Mouse (Mus musculus) embryonic facial prominence, embryonic 15.5 days (tissue): ENCODE measurements around the gene Aldh6a1. TPM values are rescaled to one million over a fixed set of nuclear protein-coding genes. Genes with fewer than 3 reads are reported as not detected.

Experiments
- ATAC-seq: fragments of 200-750 bp; cut with Nextera tagmentation; 2 replicates; pipeline ENCODE4 v1.8.0; 2017; ENCODE audit warnings: low read depth, moderate TSS enrichment; ENCODE audit not compliant: insufficient number of reproducible peaks, low FRiP score, low TSS enrichment
- H3K27ac ChIP-seq: fragments of 300-500 bp; sonication (generic); replicated peaks from 2 replicates; pipeline ENCODE4 v1.5.1; 2015; ENCODE audit warnings: mild to moderate bottlenecking, inconsistent platforms
- H3K27me3 ChIP-seq: fragments of 300-500 bp; sonication (generic); 2 replicates; pipeline ENCODE4 v1.6.1; 2015; ENCODE audit warnings: inconsistent platforms
- H3K36me3 ChIP-seq: fragments of 300-500 bp; sonication (generic); 2 replicates; pipeline ENCODE4 v1.6.1; 2015; ENCODE audit warnings: mild to moderate bottlenecking, inconsistent platforms
- H3K4me1 ChIP-seq: fragments of 300-500 bp; sonication (generic); 2 replicates; pipeline ENCODE4 v1.6.1; 2015; ENCODE audit warnings: inconsistent platforms
- H3K4me2 ChIP-seq: fragments of 300-500 bp; sonication (generic); replicated peaks from 2 replicates; pipeline ENCODE4 v1.6.1; 2015; ENCODE audit warnings: mild to moderate bottlenecking, inconsistent platforms
- H3K4me3 ChIP-seq: fragments of 300-500 bp; sonication (generic); replicated peaks from 2 replicates; pipeline ENCODE4 v1.5.1; 2015; ENCODE audit warnings: mild to moderate bottlenecking, inconsistent platforms
- H3K9ac ChIP-seq: fragments of 300-500 bp; sonication (generic); 2 replicates; pipeline ENCODE4 v1.6.1; 2015; ENCODE audit warnings: inconsistent platforms
- H3K9me3 ChIP-seq: fragments of 300-500 bp; sonication (generic); replicated peaks from 2 replicates; pipeline ENCODE4 v1.6.1; 2016; ENCODE audit warnings: inconsistent platforms
- WGBS: fragments of 180-500 bp; shearing (Covaris S2); methylation state at CpG from one replicate; pipeline ENCODE4 v1.1.7; 2015; 5-methylcytosine and 5-hydroxymethylcytosine counted together
- polyA plus RNA-seq: library from polyadenylated mRNA; unstranded; fragments of >200 nt; fragmentation: Nextera tagmentation; extraction: Ambion mirVana; gene quantifications from 2 replicates; pipeline ENCODE4 v1.2.1, GENCODE M21; 2015

Gene Aldh6a1
- polyA plus RNA-seq, 1 experiment from 2014 or later = 36.1 TPM

DNA sequence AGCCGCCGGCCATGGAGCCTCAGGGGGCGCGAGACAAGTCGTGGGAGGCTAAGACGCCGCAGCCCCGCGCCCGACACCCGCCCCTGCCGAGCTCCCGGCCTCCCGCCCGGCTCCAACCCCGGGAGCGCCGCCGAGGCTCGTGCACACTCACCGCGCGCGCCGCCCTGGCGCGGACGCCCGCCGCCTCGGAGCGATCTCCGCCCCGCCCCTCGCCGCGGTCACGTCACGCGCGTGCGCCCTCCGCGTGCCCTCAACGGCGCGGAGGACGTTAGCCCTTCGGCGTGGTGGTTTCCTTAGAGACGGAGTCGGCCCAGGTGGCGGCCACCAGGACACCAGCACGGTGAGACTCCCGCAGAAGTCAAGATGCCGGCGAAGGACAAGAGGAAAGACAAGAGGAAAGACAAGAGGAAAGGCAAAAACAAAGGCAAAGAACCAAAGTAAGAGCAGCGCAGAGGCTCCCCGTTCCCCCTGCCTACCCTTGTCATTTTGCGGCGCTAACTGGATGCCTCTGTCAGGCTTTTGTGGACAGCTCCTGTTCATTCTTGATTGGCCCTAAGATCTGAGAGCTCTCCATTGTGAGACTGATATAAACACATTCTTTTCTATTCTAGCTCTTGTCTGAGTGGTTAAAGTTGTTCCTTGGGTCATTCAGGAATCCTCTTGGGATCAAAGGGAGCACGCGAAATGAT lies 41.8 kb downstream of the Aldh6a1 start, which contains the start of the genes Entpd5 and Bbof1:
Gene Entpd5, minus strand, starts transcription at position 211 of the 689 bp plus-strand sequence.
Gene Bbof1, plus strand, starts transcription at position 253 of the 689 bp plus-strand sequence.
- Histone ChIP-seq H3K4me2 (peak within 1 kb of the TSS; percentile 92), H3K27me3 (no peaks in the 10 kb centered on the region), H3K27ac (peak within 1 kb of the TSS; percentile 83), H3K4me1 (peaks cover 11% of the 10 kb centered on the region), H3K4me3 (peak within 1 kb of the TSS; percentile 78), H3K9me3 (no peaks in the 10 kb centered on the region), H3K36me3 (no peaks in the 10 kb centered on the region), H3K9ac (peak within 1 kb of the TSS; percentile 71)
- WGBS = 1% methylated on average over 53 of the region's 63 CpGs
- peak; percentile 93 for ATAC-seq

DNA sequence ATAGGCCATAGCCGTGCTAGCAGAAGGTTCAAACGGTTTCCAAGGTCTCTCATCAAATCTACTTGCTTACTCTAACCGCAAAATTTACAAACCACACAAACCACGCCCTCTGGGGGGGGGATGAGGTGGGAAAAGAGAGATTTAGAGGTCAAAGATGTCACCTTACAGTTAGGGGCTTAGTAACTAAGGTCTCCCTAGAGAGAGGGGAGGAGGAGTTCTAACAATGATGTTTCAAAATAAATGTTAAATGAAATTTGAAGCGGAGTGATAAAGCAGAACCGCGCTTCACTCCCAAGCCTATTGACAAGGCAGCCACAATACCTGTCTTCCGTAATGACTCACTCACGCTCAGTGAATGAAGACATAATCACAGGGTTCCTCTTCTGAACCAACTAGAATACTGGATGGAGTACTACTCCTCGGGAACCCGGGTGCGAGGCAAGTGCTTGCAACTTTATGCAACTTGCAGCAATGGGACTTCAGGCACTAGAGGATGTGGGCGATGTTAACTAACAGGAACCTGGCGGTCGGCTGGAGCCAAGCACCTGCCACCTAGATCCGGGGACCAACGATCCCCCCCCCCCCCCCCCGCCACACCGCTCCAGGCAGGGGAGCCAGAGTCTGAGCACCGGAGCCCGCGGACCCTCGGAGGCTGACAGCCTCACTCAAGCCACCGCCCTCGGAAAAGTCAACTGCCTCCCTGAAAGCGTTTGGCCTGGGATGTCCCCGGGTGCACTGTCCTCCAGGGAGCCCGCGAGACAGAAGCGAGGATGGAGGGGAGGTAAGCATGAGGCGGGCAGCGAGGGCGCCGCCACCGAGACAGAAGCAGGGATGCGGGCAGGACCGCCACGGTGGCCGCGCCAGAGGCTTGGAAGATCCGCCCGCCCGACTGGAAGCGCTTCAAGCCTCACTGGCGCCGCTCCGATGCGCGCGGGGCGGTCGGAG lies 42.7 kb downstream of the Aldh6a1 start:
- Histone ChIP-seq H3K9ac (peak overlapping the region; percentile 71), H3K9me3 (no peaks in the 10 kb centered on the region), H3K4me2 (peak overlapping the region; percentile 92), H3K27ac (peak overlapping the region; percentile 83), H3K4me3 (peak overlapping the region; percentile 78), H3K27me3 (no peaks in the 10 kb centered on the region), H3K36me3 (no peaks in the 10 kb centered on the region), H3K4me1 (peaks cover 11% of the 10 kb centered on the region)
- ATAC-seq = peak; percentile 69
- WGBS = under 1% methylated on average over 50 of the region's 52 CpGs

DNA sequence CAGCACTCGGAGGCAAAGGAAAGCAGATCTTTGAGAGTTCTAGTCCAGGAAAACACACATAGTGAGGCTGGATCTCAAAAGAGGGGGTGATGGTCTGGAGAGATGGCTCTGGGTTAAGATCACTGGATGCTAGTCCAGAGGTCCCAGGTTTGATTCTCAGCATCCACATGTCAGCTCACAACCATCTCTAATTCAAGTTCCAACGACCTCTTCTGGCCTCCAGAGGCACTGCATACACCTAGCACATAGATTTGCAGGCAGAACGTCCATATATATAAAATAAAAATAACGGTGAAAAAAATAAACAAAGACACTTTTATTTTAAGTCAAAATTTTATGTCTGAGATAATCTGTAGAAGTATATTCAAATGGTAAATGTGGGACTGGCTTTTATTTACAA lies 43.5 kb downstream of the Aldh6a1 start:
- H3K27ac ChIP-seq = no peak overlapping the region
- H3K27me3 ChIP-seq = no peaks in the 10 kb centered on the region
- WGBS = 58% methylated on average over 4 of the region's 4 CpGs
- no peak overlapping the region for H3K4me3 ChIP-seq
- H3K9me3 ChIP-seq = no peaks in the 10 kb centered on the region
- no peak overlapping the region for H3K4me2 ChIP-seq
- H3K36me3 ChIP-seq = no peaks in the 10 kb centered on the region
- H3K9ac ChIP-seq = no peak overlapping the region
- peaks cover 11% of the 10 kb centered on the region for H3K4me1 ChIP-seq
- ATAC-seq = no peak

DNA sequence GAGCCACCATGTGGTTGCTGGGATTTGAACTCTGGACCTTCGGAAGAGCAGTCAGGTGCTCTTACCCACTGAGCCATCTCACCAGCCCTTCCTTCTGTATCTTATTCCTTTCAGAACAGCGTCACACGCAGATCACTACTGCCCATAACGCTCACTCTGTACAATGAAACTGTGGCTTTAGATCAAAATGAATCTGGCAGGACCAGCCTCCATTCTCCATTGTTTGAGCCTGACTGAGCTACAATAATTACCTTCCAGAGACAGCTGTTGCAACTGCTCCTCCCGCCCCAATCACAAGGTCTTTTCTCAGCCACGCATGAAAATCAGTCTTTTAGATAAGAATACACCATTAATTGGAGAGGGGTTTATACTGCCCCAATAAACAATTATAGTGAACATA lies 46.3 kb downstream of the Aldh6a1 start:
- 86% methylated on average over 6 of the region's 6 CpGs for WGBS
- Histone ChIP-seq H3K9me3 (no peaks in the 10 kb centered on the region), H3K36me3 (no peaks in the 10 kb centered on the region), H3K27me3 (no peaks in the 10 kb centered on the region), H3K9ac (no peak overlapping the region), H3K4me1 (peaks cover 10% of the 10 kb centered on the region), H3K4me2 (no peak overlapping the region), H3K27ac (no peak overlapping the region), H3K4me3 (no peak overlapping the region)
- no peak for ATAC-seq

DNA sequence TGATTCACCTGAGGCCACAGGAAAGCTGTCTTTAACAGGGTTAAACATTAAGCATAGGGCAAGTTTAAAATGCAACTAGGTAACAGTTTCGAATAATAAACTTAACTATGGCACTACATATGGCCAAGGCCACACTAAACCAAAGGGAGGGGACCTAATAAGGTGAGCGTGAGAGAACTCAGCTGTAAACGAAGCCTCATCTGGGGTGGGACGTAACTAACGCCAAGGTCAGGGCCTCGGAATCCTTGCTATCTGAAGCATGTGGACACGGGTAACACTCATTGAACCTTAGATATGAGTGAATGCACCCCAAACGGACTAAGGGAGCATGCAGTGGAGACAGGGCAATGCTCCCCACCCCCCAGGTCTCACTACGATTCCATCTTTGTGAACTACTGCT lies 47.9 kb downstream of the Aldh6a1 start:
- WGBS = 75% methylated on average over 9 of the region's 9 CpGs

DNA sequence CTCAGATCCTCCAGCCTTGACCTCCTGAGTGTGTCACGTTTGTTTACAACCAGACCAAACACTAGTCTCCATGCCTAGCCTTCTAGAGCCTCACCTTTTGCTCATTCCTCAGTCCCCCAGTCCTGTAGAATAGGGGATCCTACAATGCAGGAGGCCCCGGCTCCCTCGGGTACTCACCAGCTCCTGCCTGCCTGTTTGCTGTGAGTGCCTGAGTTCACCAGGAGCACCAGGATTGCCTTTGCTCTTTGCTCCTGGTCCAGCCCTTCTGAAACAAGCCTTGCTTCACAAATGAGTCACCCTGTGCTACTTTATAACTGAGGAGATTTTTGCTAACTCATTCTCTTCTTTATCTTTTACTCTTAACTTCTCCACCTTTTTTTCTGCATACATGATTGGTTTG lies 50.2 kb downstream of the Aldh6a1 start:
- Histone ChIP-seq H3K27ac (no peak overlapping the region), H3K9me3 (no peaks in the 10 kb centered on the region)
- WGBS = 71% methylated on average over 3 of the region's 3 CpGs

More for the DNA sequence above, 47.9 kb downstream of the Aldh6a1 start:
- Histone ChIP-seq H3K36me3 (no peaks in the 10 kb centered on the region), H3K9ac (no peak overlapping the region), H3K27me3 (no peaks in the 10 kb centered on the region), H3K9me3 (no peaks in the 10 kb centered on the region), H3K4me3 (no peak overlapping the region), H3K4me2 (no peak overlapping the region), H3K4me1 (peaks cover 4% of the 10 kb centered on the region), H3K27ac (no peak overlapping the region)
- ATAC-seq = no peak

DNA sequence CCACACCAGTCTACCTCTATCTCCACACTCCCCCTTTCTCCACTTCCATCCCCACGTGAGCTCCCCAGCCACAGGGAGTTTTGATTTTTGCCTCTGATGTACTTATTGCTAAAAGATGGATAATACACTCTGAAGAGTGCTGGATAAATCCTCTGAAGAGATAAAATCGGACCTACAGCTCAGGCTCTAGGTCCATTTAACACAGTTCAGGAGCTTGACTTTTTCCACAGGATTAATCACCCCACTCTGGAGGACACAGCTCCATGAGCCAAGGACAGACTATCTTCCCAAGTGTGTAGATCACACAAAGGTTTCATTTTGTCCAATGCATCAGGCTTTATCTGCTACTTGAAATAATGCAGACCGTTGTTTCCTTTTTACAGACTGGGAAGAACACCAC lies 50.7 kb downstream of the Aldh6a1 start:
- no peak overlapping the region for H3K4me2 ChIP-seq
- H3K27ac ChIP-seq = no peak overlapping the region
- H3K27me3 ChIP-seq = no peaks in the 10 kb centered on the region
- H3K9ac ChIP-seq = no peak overlapping the region
- no peak overlapping the region for H3K4me3 ChIP-seq
- no peaks in the 10 kb centered on the region for H3K4me1 ChIP-seq
- no peaks in the 10 kb centered on the region for H3K9me3 ChIP-seq
- WGBS = 77% methylated on average over 3 of the region's 3 CpGs
- no peak for ATAC-seq
- no peaks in the 10 kb centered on the region for H3K36me3 ChIP-seq

More for the DNA sequence above, 50.2 kb downstream of the Aldh6a1 start:
- no peaks in the 10 kb centered on the region for H3K27me3 ChIP-seq
- H3K4me2 ChIP-seq = no peak overlapping the region
- no peaks in the 10 kb centered on the region for H3K4me1 ChIP-seq
- no peak overlapping the region for H3K9ac ChIP-seq
- H3K36me3 ChIP-seq = no peaks in the 10 kb centered on the region
- no peak for ATAC-seq
- no peak overlapping the region for H3K4me3 ChIP-seq

DNA sequence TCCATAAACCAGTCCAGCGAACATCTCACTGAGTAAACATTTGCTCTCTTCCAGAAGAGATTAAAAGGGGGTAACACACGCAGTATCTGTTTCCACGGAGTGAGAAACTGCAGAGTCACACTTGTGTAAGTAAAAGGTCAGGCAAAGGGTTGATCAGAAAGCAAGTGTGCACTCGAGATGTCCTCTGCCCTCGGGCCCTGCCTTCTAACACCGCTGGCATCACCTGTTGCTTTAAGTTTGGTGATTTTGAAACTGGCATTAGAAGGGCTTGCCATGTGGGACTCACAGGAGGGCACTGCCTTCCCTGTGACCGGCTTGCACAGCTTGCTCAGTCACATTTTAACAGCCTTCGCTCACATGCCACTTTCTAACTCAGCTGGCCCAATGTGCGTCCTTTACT lies 51.1 kb downstream of the Aldh6a1 start:
- WGBS = 70% methylated on average over 9 of the region's 9 CpGs
- Histone ChIP-seq H3K9me3 (no peaks in the 10 kb centered on the region), H3K27me3 (no peaks in the 10 kb centered on the region), H3K27ac (no peak overlapping the region), H3K9ac (no peak overlapping the region), H3K36me3 (no peaks in the 10 kb centered on the region), H3K4me3 (no peak overlapping the region), H3K4me2 (no peak overlapping the region), H3K4me1 (no peaks in the 10 kb centered on the region)
- ATAC-seq = no peak

DNA sequence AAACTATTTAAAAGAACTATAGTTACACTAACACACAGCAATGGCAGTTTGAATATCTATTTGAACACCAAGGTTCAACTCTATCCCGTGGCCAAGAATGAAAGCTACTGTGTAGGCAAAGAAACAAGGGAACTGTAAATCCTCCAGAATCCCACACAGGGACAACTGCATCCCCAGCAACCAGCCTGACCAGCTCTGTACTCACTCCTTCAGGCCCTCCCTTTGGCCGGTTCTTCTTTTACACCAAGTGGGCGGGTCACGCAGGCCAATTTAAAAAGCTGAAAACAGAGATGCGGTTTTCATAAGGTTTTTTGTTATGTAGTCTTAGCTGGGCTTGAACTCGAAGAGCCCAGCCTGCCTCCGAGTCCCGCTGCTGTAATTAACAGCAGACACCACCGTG lies 51.7 kb downstream of the Aldh6a1 start:
- Histone ChIP-seq H3K36me3 (no peaks in the 10 kb centered on the region), H3K9ac (no peak overlapping the region), H3K27me3 (no peaks in the 10 kb centered on the region), H3K27ac (no peak overlapping the region), H3K4me3 (no peak overlapping the region), H3K4me1 (no peaks in the 10 kb centered on the region), H3K9me3 (no peaks in the 10 kb centered on the region), H3K4me2 (no peak overlapping the region)
- 57% methylated on average over 9 of the region's 9 CpGs for WGBS
- no peak for ATAC-seq

DNA sequence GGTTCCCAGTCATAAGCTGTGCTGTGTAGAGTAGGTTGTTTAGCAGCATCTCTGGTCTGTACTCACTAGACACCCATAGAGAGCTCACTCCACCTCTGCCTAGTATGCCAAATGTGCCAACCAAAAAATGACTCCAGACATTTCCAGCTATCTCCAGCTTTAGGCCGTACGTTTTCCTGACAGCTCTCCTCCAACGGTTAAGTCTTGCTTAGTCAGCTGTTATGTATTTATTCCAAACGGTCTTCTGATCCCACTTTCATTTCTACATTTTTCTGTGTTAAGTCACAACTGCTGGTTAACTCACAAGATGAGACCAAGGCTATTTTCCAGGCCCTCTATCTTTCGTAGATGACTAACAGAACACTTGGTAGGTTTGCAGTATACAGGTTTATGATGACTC lies 52.2 kb downstream of the Aldh6a1 start:
- Histone ChIP-seq H3K36me3 (no peaks in the 10 kb centered on the region), H3K27me3 (no peaks in the 10 kb centered on the region), H3K4me1 (no peaks in the 10 kb centered on the region), H3K27ac (no peak overlapping the region), H3K4me2 (no peak overlapping the region), H3K4me3 (no peak overlapping the region), H3K9ac (no peak overlapping the region), H3K9me3 (no peaks in the 10 kb centered on the region)
- no peak for ATAC-seq
- WGBS = 65% methylated on average over 5 of the region's 5 CpGs

DNA sequence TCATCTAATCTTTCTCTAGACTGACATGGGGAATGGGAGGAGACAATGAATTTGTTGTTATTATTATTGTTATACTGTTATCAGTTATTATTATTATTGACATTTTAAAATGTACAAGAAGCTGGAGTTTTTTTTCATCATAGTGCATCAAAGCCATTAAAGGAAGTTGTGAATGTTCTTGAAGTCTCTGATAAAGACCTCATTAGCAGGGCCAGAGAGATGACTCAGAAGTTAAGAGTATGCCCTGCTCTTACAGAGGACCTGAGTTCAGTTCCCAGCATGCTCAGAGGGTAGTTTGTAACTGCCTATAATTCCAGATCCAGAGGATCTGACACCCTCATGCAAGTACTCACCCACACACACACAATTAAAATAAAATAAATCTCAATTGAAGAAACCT lies 53.1 kb downstream of the Aldh6a1 start:
- no peak overlapping the region for H3K9ac ChIP-seq
- no peak overlapping the region for H3K4me3 ChIP-seq
- ATAC-seq = no peak
- no peaks in the 10 kb centered on the region for H3K4me1 ChIP-seq
- no peak overlapping the region for H3K4me2 ChIP-seq
- H3K27me3 ChIP-seq = no peaks in the 10 kb centered on the region
- no peaks in the 10 kb centered on the region for H3K36me3 ChIP-seq
- no peaks in the 10 kb centered on the region for H3K9me3 ChIP-seq
- H3K27ac ChIP-seq = no peak overlapping the region
